ENCODE assay signal across 28 mouse cellular contexts in the genomic region with DNA sequence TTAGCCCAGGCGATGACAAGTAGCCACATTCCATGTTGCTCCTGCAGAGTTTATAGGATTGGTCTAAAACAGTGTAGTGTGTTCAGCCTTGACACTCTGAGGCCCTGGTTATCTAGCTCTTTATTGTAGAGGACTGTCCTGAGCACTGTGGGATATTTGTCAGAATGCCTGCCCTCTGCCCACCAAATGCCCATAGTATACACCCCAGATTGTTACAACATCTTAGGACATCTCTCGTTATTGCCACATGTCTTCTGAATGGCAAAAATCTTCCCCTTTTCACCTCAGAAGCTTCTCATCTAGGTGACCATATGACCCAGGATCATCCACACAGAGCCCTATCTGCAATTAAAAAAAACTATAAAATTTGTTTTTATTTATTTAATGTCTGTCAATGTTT. TPM values are rescaled to one million over a fixed set of nuclear protein-coding genes. Genes with fewer than 3 reads are reported as not detected.
DNase-seq lines count a peak whose midpoint lies in the region; ATAC-seq and TF ChIP-seq lines count a peak whose summit lies in the region.
"Had no signal": no experiment of that assay in that cellular context is flagged by ENCODE, and none has a peak within 500 bp of the region (broad histone marks: within the 10 kb centered on the region; RNA-seq: fewer than 3 reads in every experiment).

No protein-coding gene starts in this region.

- H3K4me1 ChIP-seq in heart, embryonic 12.5 days (replicated peaks) = peaks cover 31% of the 10 kb centered on the region
- peaks cover 19% of the 10 kb centered on the region for H3K4me1 ChIP-seq in heart, embryonic 15.5 days (replicated peaks)
- no peaks in the 10 kb centered on the region for H3K4me1 ChIP-seq in midbrain, postnatal 0 days (ENCODE audit: insufficient read depth, low read length)
- H3K4me1 ChIP-seq: forebrain, embryonic 13.5 days; hindbrain, embryonic 12.5 days; hindbrain, embryonic 15.5 days had no signal

- no peak overlapping the region for H3K9ac ChIP-seq in heart, embryonic 12.5 days
- H3K9ac ChIP-seq in heart, embryonic 15.5 days = no peak overlapping the region
- H3K9ac ChIP-seq in midbrain, postnatal 0 days (replicated peaks; ENCODE audit: low read length, poor library complexity, severe bottlenecking) = no peak overlapping the region
- H3K9ac ChIP-seq: forebrain, embryonic 13.5 days; hindbrain, embryonic 12.5 days; hindbrain, embryonic 15.5 days had no signal

- DNase-seq in heart, adult 18-20 months = no peak
- DNase-seq in heart, postnatal 10 days = no peak
- DNase-seq in midbrain, postnatal 0 days (ENCODE audit: low spot score) = no peak
- no peak for DNase-seq in right cerebral cortex, postnatal 10 days (ENCODE audit: low spot score in 2 of 2)
- DNase-seq: adrenal gland, adult 8-10 months; adrenal gland, postnatal 25 days; cerebellum, adult 11-12 months; cerebellum, adult 8-10 months; cerebellum, postnatal 10 days; cerebellum, postnatal 36 days; gastrocnemius, postnatal 10 days; gastrocnemius, postnatal 36 days; heart, adult 2 months; kidney, adult 2 months had no signal

- H3K9me3 ChIP-seq in heart, embryonic 12.5 days (replicated peaks) = no peaks in the 10 kb centered on the region
- no peaks in the 10 kb centered on the region for H3K9me3 ChIP-seq in heart, embryonic 15.5 days (replicated peaks)
- no peaks in the 10 kb centered on the region for H3K9me3 ChIP-seq in midbrain, postnatal 0 days (ENCODE audit: low read length)
- H3K9me3 ChIP-seq: forebrain, embryonic 10.5 days; forebrain, embryonic 13.5 days; hindbrain, embryonic 12.5 days; hindbrain, embryonic 15.5 days had no signal

- H3K4me3 ChIP-seq in heart, embryonic 12.5 days = no peak overlapping the region
- H3K4me3 ChIP-seq in heart, embryonic 15.5 days = no peak overlapping the region
- no peak overlapping the region for H3K4me3 ChIP-seq in midbrain, postnatal 0 days (ENCODE audit: low read depth, low read length)
- H3K4me3 ChIP-seq: forebrain, embryonic 10.5 days; forebrain, embryonic 13.5 days; heart, adult 2 months; hindbrain, embryonic 12.5 days; hindbrain, embryonic 15.5 days had no signal

- intact Hi-C loops in heart, postnatal 10 days (cut with DNase I) = no loop called here

- 63% methylated on average over 2 of the region's 2 CpGs for WGBS in heart, embryonic 12.5 days
- 57% methylated on average over 2 of the region's 2 CpGs for WGBS in heart, embryonic 15.5 days
- WGBS in midbrain, postnatal 0 days = 71% methylated on average over 2 of the region's 2 CpGs

- ATAC-seq in heart, embryonic 12.5 days (ENCODE audit: insufficient number of reproducible peaks, low FRiP score) = no peak; the same call in 1 of the 2 replicates
- ATAC-seq in heart, embryonic 15.5 days (replicated peaks; ENCODE audit: insufficient number of reproducible peaks, insufficient read depth, low FRiP score, low read depth) = no peak
- peak; percentile 82 for ATAC-seq in granulocyte monocyte progenitor cell, adult 5-6 weeks (replicated peaks; ENCODE audit: poor library complexity, severe bottlenecking)
- ATAC-seq in midbrain, postnatal 0 days (ENCODE audit: low FRiP score) = no peak
- ATAC-seq: activated CD4-positive, CD25-positive, alpha-beta regulatory T cell, adult 4 months; forebrain, embryonic 13.5 days; forebrain, embryonic 16.5 days; intestine, postnatal 0 days had no signal

- H3K27me3 ChIP-seq in heart, embryonic 12.5 days (replicated peaks) = peaks cover 16% of the 10 kb centered on the region
- peaks cover 14% of the 10 kb centered on the region for H3K27me3 ChIP-seq in heart, embryonic 15.5 days
- peaks cover 5% of the 10 kb centered on the region; the same call in 1 of the 2 replicates for H3K27me3 ChIP-seq in midbrain, postnatal 0 days (ENCODE audit: insufficient read depth, low read length)

- 0 out of 2 replicates have a peak overlapping the region, but pooled peaks have one; percentile 67 for H3K27ac ChIP-seq in heart, embryonic 12.5 days (ENCODE audit: poor library complexity, severe bottlenecking)
- 0 out of 2 replicates have a peak overlapping the region, but pooled peaks have one; percentile 28 for H3K27ac ChIP-seq in heart, embryonic 15.5 days
- no peak overlapping the region for H3K27ac ChIP-seq in midbrain, postnatal 0 days (ENCODE audit: low read depth, low read length)
- H3K27ac ChIP-seq: forebrain, embryonic 10.5 days; forebrain, embryonic 13.5 days; heart, adult 2 months; hindbrain, embryonic 12.5 days; hindbrain, embryonic 15.5 days had no signal

- no peaks in the 10 kb centered on the region for H3K36me3 ChIP-seq in heart, embryonic 12.5 days
- H3K36me3 ChIP-seq in heart, embryonic 15.5 days = no peaks in the 10 kb centered on the region
- no peaks in the 10 kb centered on the region for H3K36me3 ChIP-seq in midbrain, postnatal 0 days (ENCODE audit: insufficient read depth, low read length)
- H3K36me3 ChIP-seq: forebrain, embryonic 10.5 days; hindbrain, embryonic 12.5 days; hindbrain, embryonic 15.5 days had no signal

- no peak overlapping the region for H3K4me2 ChIP-seq in heart, embryonic 12.5 days
- no peak overlapping the region for H3K4me2 ChIP-seq in heart, embryonic 15.5 days
- H3K4me2 ChIP-seq in midbrain, postnatal 0 days (ENCODE audit: low read depth, low read length, poor library complexity, severe bottlenecking) = no peak overlapping the region
- H3K4me2 ChIP-seq: forebrain, embryonic 13.5 days; hindbrain, embryonic 12.5 days; hindbrain, embryonic 15.5 days had no signal

- TF ChIP-seq CTCF in midbrain, postnatal 0 days (IDR thresholded peaks at IDR 0.05) = no peak

RNA-seq across cellular contexts. Expression of a gene that starts 3.3 kb away (rescaled TPM):
- 0.32 TPM in 1 of 2 replicates, not detected in the other for polyA plus RNA-seq in heart, embryonic 12.5 days (2016; fragmentation: Nextera tagmentation; extraction: Ambion mirVana)
- not detected for total RNA-seq in heart, adult 18-20 months (2021)
- polyA plus RNA-seq in heart, embryonic 15.5 days (2015; fragmentation: Nextera tagmentation; extraction: Ambion mirVana) = 0.11 and 0.13 TPM in 2 replicates
- total RNA-seq in heart, postnatal 10 days (2021) = not detected
- total RNA-seq in granulocyte monocyte progenitor cell, adult 5-6 weeks (2014; fragmentation: Nextera tagmentation) = 0.13 TPM in 1 of 2 replicates, not detected in the other
- 0.57 TPM in 1 of 2 replicates, not detected in the other for total RNA-seq in granulocyte monocyte progenitor cell, adult 5-6 weeks (2017)
- total RNA-seq in midbrain, postnatal 0 days (2014; rRNA removed) = 0.44 and 0.85 TPM in 2 replicates
- polyA plus RNA-seq in midbrain, postnatal 0 days (2015; fragmentation: Nextera tagmentation; extraction: Ambion mirVana) = 0.52 and 0.67 TPM in 2 replicates
- total RNA-seq: adrenal gland, postnatal 25 days; gastrocnemius, adult 18-20 months; gastrocnemius, postnatal 10 days; gastrocnemius, postnatal 36 days; heart, adult 2 months; hematopoietic stem cell, adult 5-6 weeks had no signal
- polyA plus RNA-seq: activated CD4-positive, CD25-positive, alpha-beta regulatory T cell, adult 4 months; embryonic facial prominence, embryonic 11.5 days; forebrain, embryonic 10.5 days; heart, postnatal 0 days; kidney, adult 2 months had no signal

RNA-seq across cellular contexts. Expression of a gene that starts 4.9 kb away (rescaled TPM):
- polyA plus RNA-seq in heart, embryonic 12.5 days (2016; fragmentation: Nextera tagmentation; extraction: Ambion mirVana) = 1.4 and 1.6 TPM in 2 replicates
- not detected for total RNA-seq in heart, adult 18-20 months (2021)
- 0.82 and 1.4 TPM in 2 replicates for polyA plus RNA-seq in heart, embryonic 15.5 days (2015; fragmentation: Nextera tagmentation; extraction: Ambion mirVana)
- not detected for total RNA-seq in heart, postnatal 10 days (2021)
- 33.2 and 34.9 TPM in 2 replicates for total RNA-seq in granulocyte monocyte progenitor cell, adult 5-6 weeks (2014; fragmentation: Nextera tagmentation)
- total RNA-seq in granulocyte monocyte progenitor cell, adult 5-6 weeks (2017) = 79.8 and 113 TPM in 2 replicates
- not detected in 2 replicates for total RNA-seq in midbrain, postnatal 0 days (2014; rRNA removed)
- 0.57 and 0.79 TPM in 2 replicates for polyA plus RNA-seq in midbrain, postnatal 0 days (2015; fragmentation: Nextera tagmentation; extraction: Ambion mirVana)
- total RNA-seq: gastrocnemius, adult 18-20 months; gastrocnemius, postnatal 36 days; heart, adult 2 months had no signal
- polyA plus RNA-seq: forebrain, embryonic 13.5 days had no signal

RNA-seq across cellular contexts. Expression of a gene that starts 23.6 kb away (rescaled TPM):
- polyA plus RNA-seq in heart, embryonic 12.5 days (2016; fragmentation: Nextera tagmentation; extraction: Ambion mirVana) = 13.4 and 13.6 TPM in 2 replicates
- total RNA-seq in heart, adult 18-20 months (2021) = 10 to 100 TPM; 74.9 to 78.3 TPM
- 8.1 and 9.7 TPM in 2 replicates for polyA plus RNA-seq in heart, embryonic 15.5 days (2015; fragmentation: Nextera tagmentation; extraction: Ambion mirVana)
- total RNA-seq in heart, postnatal 10 days (2021) = 10 to 100 TPM; 25.7 to 25.9 TPM
- total RNA-seq in granulocyte monocyte progenitor cell, adult 5-6 weeks (2014; fragmentation: Nextera tagmentation) = not detected in 2 replicates
- 0.09 and 0.41 TPM in 2 replicates for total RNA-seq in granulocyte monocyte progenitor cell, adult 5-6 weeks (2017)
- total RNA-seq in midbrain, postnatal 0 days (2014; rRNA removed) = 110 and 126 TPM in 2 replicates
- 43.9 and 44.3 TPM in 2 replicates for polyA plus RNA-seq in midbrain, postnatal 0 days (2015; fragmentation: Nextera tagmentation; extraction: Ambion mirVana)
- total RNA-seq: hematopoietic stem cell, adult 5-6 weeks had no signal
- polyA plus RNA-seq: activated CD4-positive, CD25-positive, alpha-beta regulatory T cell, adult 4 months had no signal

RNA-seq across cellular contexts. Expression of a gene that starts 30.3 kb away (rescaled TPM):
- 3.4 and 3.5 TPM in 2 replicates for polyA plus RNA-seq in heart, embryonic 12.5 days (2016; fragmentation: Nextera tagmentation; extraction: Ambion mirVana)
- 1 to 10 TPM; 3.0 to 4.7 TPM for total RNA-seq in heart, adult 18-20 months (2021)
- 3.8 and 4.0 TPM in 2 replicates for polyA plus RNA-seq in heart, embryonic 15.5 days (2015; fragmentation: Nextera tagmentation; extraction: Ambion mirVana)
- 1 to 10 TPM; 7.4 to 8.4 TPM for total RNA-seq in heart, postnatal 10 days (2021)
- 6.6 and 11.1 TPM in 2 replicates for total RNA-seq in granulocyte monocyte progenitor cell, adult 5-6 weeks (2014; fragmentation: Nextera tagmentation)
- 5.4 and 5.6 TPM in 2 replicates for total RNA-seq in granulocyte monocyte progenitor cell, adult 5-6 weeks (2017)
- 5.4 and 5.5 TPM in 2 replicates for total RNA-seq in midbrain, postnatal 0 days (2014; rRNA removed)
- 1.2 and 1.4 TPM in 2 replicates for polyA plus RNA-seq in midbrain, postnatal 0 days (2015; fragmentation: Nextera tagmentation; extraction: Ambion mirVana)
- polyA plus RNA-seq: activated CD4-positive, CD25-positive, alpha-beta regulatory T cell, adult 4 months had no signal

RNA-seq across cellular contexts. Expression of a gene that starts 40.4 kb away (rescaled TPM):
- polyA plus RNA-seq in heart, embryonic 12.5 days (2016; fragmentation: Nextera tagmentation; extraction: Ambion mirVana) = 12.1 and 12.9 TPM in 2 replicates
- 10 to 100 TPM; 34.2 to 41.5 TPM for total RNA-seq in heart, adult 18-20 months (2021)
- 8.8 and 10.5 TPM in 2 replicates for polyA plus RNA-seq in heart, embryonic 15.5 days (2015; fragmentation: Nextera tagmentation; extraction: Ambion mirVana)
- 10 to 100 TPM; 39.8 to 46.3 TPM for total RNA-seq in heart, postnatal 10 days (2021)
- 62.6 and 66.7 TPM in 2 replicates for total RNA-seq in granulocyte monocyte progenitor cell, adult 5-6 weeks (2014; fragmentation: Nextera tagmentation)
- total RNA-seq in granulocyte monocyte progenitor cell, adult 5-6 weeks (2017) = 43.8 and 44.1 TPM in 2 replicates
- 18.2 and 30.6 TPM in 2 replicates for total RNA-seq in midbrain, postnatal 0 days (2014; rRNA removed)
- 6.5 and 9.6 TPM in 2 replicates for polyA plus RNA-seq in midbrain, postnatal 0 days (2015; fragmentation: Nextera tagmentation; extraction: Ambion mirVana)

Comparison
In these comparisons a context has a peak if more than half of its experiments do, and no peak if none do; other contexts are left out.
1. RNA of a gene that starts 4.9 kb away (total RNA-seq): 33.2 to 113 TPM in granulocyte monocyte progenitor cell, adult 5-6 weeks; not detected in heart, postnatal 10 days, not detected in heart, adult 18-20 months and not detected in midbrain, postnatal 0 days; every median in the first group is over 10 times any median in the second.
2. RNA of a gene that starts 23.6 kb away (total RNA-seq): 110 to 126 TPM in midbrain, postnatal 0 days, 74.9 to 78.3 TPM in heart, adult 18-20 months and 25.7 to 25.9 TPM in heart, postnatal 10 days; 0.09 to 0.41 TPM in granulocyte monocyte progenitor cell, adult 5-6 weeks; every median in the first group is over 10 times any median in the second.